Mouse (Mus musculus): ENCODE measurements at regions not wholly inside any gene's neighbourhood (a gene's known extent, or its start where the extent isn't known, plus 50 kb on each side); places are given as distances from the start of the nearest gene placed in this dataset.

- TF ChIP-seq CTCF (IDR thresholded peaks at IDR 0.05; ENCODE audit: control insufficient read depth, insufficient read depth, insufficient replicate concordance, low read depth, low read length) (no peak), POLR2A (IDR thresholded peaks at IDR 0.05; ENCODE audit: control insufficient read depth, low read depth, low read length) (no peak)
Measured at GRCm38 (mm10) chr10:97334606-97335150, 144.7 kb upstream of the Dcn start.
